Mouse (Mus musculus) G1E (cell line): ENCODE results near the gene Gm47996. TPM values are rescaled to one million over a fixed set of nuclear protein-coding genes. Genes with fewer than 3 reads are reported as not detected.
"Not testable (repeated sequence)": the region's sequence is repeated elsewhere in the genome, so short reads cannot be mapped to it uniquely, and the experiment has no call there.

Experiments
- ATAC-seq: 2 replicates; pipeline ENCODE4 v1.8.0; 2016; ENCODE audit warnings: mild to moderate bottlenecking; ENCODE audit not compliant: insufficient number of reproducible peaks, poor library complexity, low FRiP score, severe bottlenecking; ENCODE audit errors: extremely low read depth
- DNase-seq: peaks from one replicate; pipeline ENCODE4 v3.0.0; 2012; ENCODE audit warnings: low spot score
- H3K27me3 ChIP-seq: 2 replicates; pipeline ENCODE4 v1.6.1; 2012; ENCODE audit warnings: mild to moderate bottlenecking, low read length, inconsistent platforms; ENCODE audit not compliant: insufficient read depth
- H3K36me3 ChIP-seq: replicated peaks from 2 replicates; pipeline ENCODE3; 2012; ENCODE audit warnings: mild to moderate bottlenecking, inconsistent platforms
- H3K4me1 ChIP-seq: 2 replicates; pipeline ENCODE4 v1.6.1; 2012; ENCODE audit warnings: low read depth, low read length, inconsistent platforms, mixed read lengths; ENCODE audit not compliant: insufficient read depth
- H3K4me3 ChIP-seq: 2 replicates; pipeline ENCODE4 v1.5.1; 2012; ENCODE audit warnings: low read depth, mild to moderate bottlenecking, inconsistent platforms, low read length, moderate library complexity, mixed read lengths
- H3K9me3 ChIP-seq: replicated peaks from 2 replicates; pipeline ENCODE4 v1.6.1; 2012; ENCODE audit warnings: inconsistent platforms
- CTCF ChIP-seq: IDR thresholded peaks from 2 replicates; pipeline ENCODE4 v1.5.1; 2012; ENCODE audit warnings: low read depth, low read length, inconsistent platforms, mixed read lengths
- GATA1 ChIP-seq: IDR thresholded peaks from 2 replicates; pipeline ENCODE4 v1.6.1; 2012; ENCODE audit warnings: borderline replicate concordance, low read length, inconsistent platforms, mixed read lengths
- GATA2 ChIP-seq: IDR thresholded peaks from 2 replicates; pipeline ENCODE4 v1.6.1; 2012; ENCODE audit warnings: low read depth, low read length, inconsistent platforms, borderline replicate concordance
- POLR2AphosphoS5 ChIP-seq: IDR thresholded peaks from 2 replicates; pipeline ENCODE4 v1.6.1; 2012; ENCODE audit warnings: low read depth, low read length, inconsistent platforms; ENCODE audit not compliant: insufficient replicate concordance
- TAL1 ChIP-seq: conservative IDR thresholded peaks from 2 replicates; pipeline ENCODE4 v1.6.1; 2012; ENCODE audit warnings: low read depth, low read length, inconsistent platforms, mixed read lengths
- polyA plus RNA-seq: library from polyadenylated mRNA; stranded (reverse); fragments of >175 nt; gene quantifications from 2 replicates; pipeline ENCODE4 v1.2.3, GENCODE M21; 2012
- total RNA-seq, 2 experiments: library from RNA; stranded (forward) in 1 of 2; stranded (reverse) in 1 of 2; fragments of 200-1000 nt in 1 of 2; fragments of >200 nt in 1 of 2; fragmentation: Nextera tagmentation in 1 of 2; gene quantifications; 2 replicates each; pipeline ENCODE4 v1.2.3; 2014 to 2017

The Gm47996 gene
- total and polyA plus RNA-seq, 3 experiments: 1.3 to 8.8 (median 4.9) TPM

- ATAC-seq (peak; percentile 83), DNase-seq (peak; percentile 72)
- H3K9me3 ChIP-seq: no peaks in the 10 kb centered on the region
- TF ChIP-seq POLR2AphosphoS5: no peak
- TF ChIP-seq TAL1: peak; percentile 95
- no peak for TF ChIP-seq GATA1
- TF ChIP-seq GATA2: peak; percentile 66; the same call in 1 of the 2 replicates
- no peaks in the 10 kb centered on the region for H3K36me3 ChIP-seq
- H3K27me3 ChIP-seq: no peaks in the 10 kb centered on the region
- peaks cover 59% of the 10 kb centered on the region for H3K4me1 ChIP-seq
- peak overlapping the region; percentile 64 for H3K4me3 ChIP-seq
These were observed 32.6 kb upstream of the Gm47996 start for GRCm38 (mm10) chr1:151177030-151177936.

- Histone ChIP-seq H3K27me3 (no peaks in the 10 kb centered on the region), H3K36me3 (no peaks in the 10 kb centered on the region), H3K4me3 (peak overlapping the region; percentile 64), H3K4me1 (peaks cover 53% of the 10 kb centered on the region), H3K9me3 (no peaks in the 10 kb centered on the region)
- ATAC-seq (no peak), DNase-seq (no peak)
- TF ChIP-seq POLR2AphosphoS5: no peak
- no peak for TF ChIP-seq GATA2
- TF ChIP-seq GATA1: no peak
- no peak for TF ChIP-seq CTCF
- TF ChIP-seq TAL1: no peak
These were observed 32.0 kb upstream of the Gm47996 start for GRCm38 (mm10) chr1:151177937-151178271.

DNA sequence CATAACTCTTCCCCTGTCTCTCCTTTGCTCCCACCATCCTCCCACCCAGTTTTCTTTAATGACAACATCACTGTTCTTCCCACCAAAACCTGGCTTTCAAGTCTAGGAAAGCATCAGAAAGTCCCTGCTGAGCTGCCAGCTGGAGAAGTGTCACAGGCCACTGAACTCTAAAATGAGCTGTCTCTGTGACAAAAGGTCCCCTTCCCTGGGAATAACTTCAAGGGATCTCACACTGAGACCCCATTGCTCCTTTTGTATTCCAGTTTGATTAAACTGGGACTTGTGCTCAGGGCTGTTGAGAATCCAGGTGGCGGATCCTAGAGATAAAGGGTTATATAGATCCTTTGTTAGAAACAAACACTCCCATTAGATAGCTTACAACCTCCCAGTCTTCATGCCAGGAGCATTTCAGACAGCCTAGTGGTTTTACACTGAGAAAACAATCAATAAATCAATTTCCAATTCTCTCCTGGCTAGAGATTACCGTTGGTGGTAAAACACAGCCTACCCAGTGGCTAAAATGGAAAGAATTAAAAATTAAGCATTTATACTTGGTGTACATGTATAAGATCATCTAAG lies 31.3 kb upstream of the Gm47996 start:
- Histone ChIP-seq H3K36me3 (no peaks in the 10 kb centered on the region), H3K9me3 (no peaks in the 10 kb centered on the region), H3K4me3 (no peak overlapping the region), H3K27me3 (no peaks in the 10 kb centered on the region), H3K4me1 (peaks cover 52% of the 10 kb centered on the region)
- DNase-seq (no peak), ATAC-seq (no peak)
- TF ChIP-seq GATA1 (no peak), GATA2 (no peak), POLR2AphosphoS5 (no peak), TAL1 (no peak), CTCF (no peak)

- Histone ChIP-seq H3K36me3 (no peaks in the 10 kb centered on the region), H3K27me3 (no peaks in the 10 kb centered on the region), H3K4me1 (peaks cover 53% of the 10 kb centered on the region), H3K4me3 (no peak overlapping the region), H3K9me3 (no peaks in the 10 kb centered on the region)
- TF ChIP-seq GATA2 (no peak), TAL1 (peak; percentile 33)
- ATAC-seq (no peak), DNase-seq (no peak)
These were observed 29.8 kb upstream of the Gm47996 start for GRCm38 (mm10) chr1:151180167-151180566.

- H3K27me3 ChIP-seq, H3K4me3 ChIP-seq, ATAC-seq, H3K9me3 ChIP-seq, DNase-seq, H3K36me3 ChIP-seq: not testable (repeated sequence)
- H3K4me1 ChIP-seq: peaks cover 44% of the 10 kb centered on the region
These were observed 27.7 kb upstream of the Gm47996 start, which contains the start of gene Gm47985 for GRCm38 (mm10) chr1:151182266-151182665. Gene Gm47985, plus strand, starts transcription at chr1:151182537.

GRCm38 (mm10) chr1:151186186-151186585 lies 23.7 kb upstream of the Gm47996 start:
- H3K4me3 ChIP-seq, H3K27me3 ChIP-seq, ATAC-seq, DNase-seq, H3K36me3 ChIP-seq, H3K9me3 ChIP-seq: not testable (repeated sequence)
- H3K4me1 ChIP-seq: peaks cover 18% of the 10 kb centered on the region

- not testable (repeated sequence) for DNase-seq, H3K4me3 ChIP-seq, H3K9me3 ChIP-seq, H3K36me3 ChIP-seq, H3K27me3 ChIP-seq
- H3K4me1 ChIP-seq: peaks cover 20% of the 10 kb centered on the region
- ATAC-seq: peak; percentile 75
These were observed 23.0 kb upstream of the Gm47996 start for GRCm38 (mm10) chr1:151186879-151187424.
